ENCODE assay signal across 1 mouse cellular context in genomic region chr15:102242404-102243228, GRCm38 (mm10).
TF ChIP-seq lines count a peak whose summit lies in the region.

No protein-coding gene starts in this region.

TF ChIP-seq in myocyte, 11 proteins besides CTCF, POLR2A, EP300 and RAD21 (continued from another document):
- no peak for TF ChIP-seq POLR2AphosphoS2 (IDR thresholded peaks at IDR 0.05; ENCODE audit: insufficient read length, low read depth)
- TF ChIP-seq E2F4 (IDR thresholded peaks at IDR 0.05; ENCODE audit: insufficient read depth) = no peak
- no peak for TF ChIP-seq REST (IDR thresholded peaks at IDR 0.05; ENCODE audit: insufficient read depth, insufficient read length)
- TF ChIP-seq MAX (IDR thresholded peaks at IDR 0.05; ENCODE audit: low read depth) = no peak
